Mouse (Mus musculus) ES-Bruce4 (cell line): ENCODE measurements around the gene 2010003K11Rik. TPM values are rescaled to one million over a fixed set of nuclear protein-coding genes. Genes with fewer than 3 reads are reported as not detected.

ENCODE experiments used
- H3K27ac ChIP-seq: 2 replicates; pipeline ENCODE4 v1.5.1; 2012; ENCODE audit warnings: low read length, inconsistent platforms; ENCODE audit not compliant: insufficient read depth
- H3K27me3 ChIP-seq: 2 replicates; pipeline ENCODE4 v1.6.1; 2012; ENCODE audit warnings: mild to moderate bottlenecking, low read length, inconsistent platforms; ENCODE audit not compliant: control insufficient read depth, poor library complexity, insufficient read depth, severe bottlenecking
- H3K36me3 ChIP-seq: 2 replicates; pipeline ENCODE4 v1.6.1; 2012; ENCODE audit warnings: inconsistent platforms, mild to moderate bottlenecking, low read length, moderate library complexity; ENCODE audit not compliant: control insufficient read depth, poor library complexity, insufficient read depth, severe bottlenecking
- H3K4me1 ChIP-seq: one replicate; pipeline ENCODE4 v1.8.1; 2011; ENCODE audit warnings: low read length; ENCODE audit not compliant: control insufficient read depth, insufficient read depth
- H3K4me3 ChIP-seq: 2 replicates; pipeline ENCODE4 v1.5.1; 2011; ENCODE audit warnings: low read depth, mild to moderate bottlenecking, low read length
- H3K9ac ChIP-seq: 2 replicates; pipeline ENCODE4 v1.6.1; 2012; ENCODE audit warnings: low read depth, mild to moderate bottlenecking, inconsistent platforms; ENCODE audit not compliant: poor library complexity, severe bottlenecking
- H3K9me3 ChIP-seq: replicated peaks from 2 replicates; pipeline ENCODE4 v1.6.1; 2012; ENCODE audit warnings: mild to moderate bottlenecking, low read length, inconsistent platforms; ENCODE audit not compliant: control insufficient read depth, poor library complexity, insufficient read depth, severe bottlenecking
- CTCF ChIP-seq: IDR thresholded peaks from one replicate; pipeline ENCODE4 v1.8.1; 2011; ENCODE audit warnings: low read depth, low read length
- EP300 ChIP-seq: IDR thresholded peaks from 2 replicates; pipeline ENCODE4 v1.6.1; 2011; ENCODE audit warnings: low read depth, low read length; ENCODE audit not compliant: insufficient read depth
- POLR2A ChIP-seq: IDR thresholded peaks from one replicate; pipeline ENCODE4 v1.8.1; 2011; ENCODE audit warnings: low read length; ENCODE audit not compliant: insufficient read depth
- polyA plus RNA-seq: library from polyadenylated mRNA; stranded (reverse); fragments of >200 nt; gene quantifications from 2 replicates; pipeline ENCODE4 v1.2.4, GENCODE M21; 2011; ENCODE audit warnings: low read depth; ENCODE audit not compliant: missing spikeins, insufficient read depth, insufficient read length

2010003K11Rik gene
- polyA plus RNA-seq = not detected in 2 replicates

DNA sequence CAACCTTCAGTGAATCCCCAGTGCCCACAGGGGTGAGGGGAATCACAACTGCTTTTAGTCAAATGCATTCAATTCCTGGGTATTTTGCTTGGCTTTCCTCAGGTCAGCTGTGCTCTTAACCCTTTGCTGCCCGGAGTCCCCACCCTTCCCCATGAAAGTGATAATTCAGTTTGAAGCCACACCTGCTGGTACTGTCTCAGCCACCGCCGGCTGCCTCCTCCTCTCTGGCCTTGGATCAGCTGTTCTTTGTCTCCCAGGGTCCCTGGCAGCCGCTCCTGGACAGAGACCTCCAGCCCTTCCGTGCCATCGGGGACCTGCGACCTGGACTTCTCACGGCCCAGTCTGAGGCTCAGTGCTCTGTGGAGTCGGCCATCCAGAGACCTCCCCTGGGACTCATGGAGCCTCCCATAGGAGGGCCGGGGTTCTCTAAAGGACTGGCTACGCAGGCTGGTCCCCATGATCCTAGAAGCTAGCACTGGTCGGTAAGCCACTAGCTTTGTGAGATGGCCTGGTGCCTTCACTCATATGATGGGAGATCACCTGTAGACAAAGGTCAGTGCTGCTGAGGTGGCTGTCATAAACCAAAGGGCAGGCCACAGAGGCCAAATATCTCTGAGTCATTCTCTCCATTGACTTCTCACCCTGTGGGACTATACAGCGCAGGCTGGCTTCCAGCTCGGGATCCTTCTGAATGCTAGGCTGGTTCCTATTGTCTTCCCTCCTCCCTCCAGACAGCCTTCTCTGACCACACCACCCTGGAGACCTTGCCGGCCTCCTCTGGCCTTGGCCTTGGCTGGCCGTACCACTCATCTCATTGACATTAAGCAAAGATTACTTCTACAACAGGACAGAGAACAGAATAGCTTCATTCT is at the start of gene 2010003K11Rik:
TSS of gene 2010003K11Rik (minus strand) at position 522 of the 872 bp plus-strand sequence.
- H3K4me1 ChIP-seq = no peaks in the 10 kb centered on the region
- no peaks in the 10 kb centered on the region for H3K27me3 ChIP-seq
- no peak within 1 kb of the TSS for H3K9ac ChIP-seq
- H3K27ac ChIP-seq = no peak within 1 kb of the TSS
- TF ChIP-seq EP300 (no peak), POLR2A (no peak), CTCF (no peak)
- no peak within 1 kb of the TSS for H3K4me3 ChIP-seq
- H3K36me3 ChIP-seq = no peaks in the 10 kb centered on the region
- H3K9me3 ChIP-seq = no peaks in the 10 kb centered on the region

- Histone ChIP-seq H3K9me3 (no peaks in the 10 kb centered on the region), H3K9ac (no peak overlapping the region), H3K4me3 (no peak overlapping the region), H3K36me3 (no peaks in the 10 kb centered on the region), H3K4me1 (no peaks in the 10 kb centered on the region), H3K27me3 (no peaks in the 10 kb centered on the region), H3K27ac (no peak overlapping the region)
- TF ChIP-seq CTCF (no peak), EP300 (no peak), POLR2A (no peak)
Measured at GRCm38 (mm10) chr19:4547801-4548200, 49.4 kb upstream of the 2010003K11Rik start.

DNA sequence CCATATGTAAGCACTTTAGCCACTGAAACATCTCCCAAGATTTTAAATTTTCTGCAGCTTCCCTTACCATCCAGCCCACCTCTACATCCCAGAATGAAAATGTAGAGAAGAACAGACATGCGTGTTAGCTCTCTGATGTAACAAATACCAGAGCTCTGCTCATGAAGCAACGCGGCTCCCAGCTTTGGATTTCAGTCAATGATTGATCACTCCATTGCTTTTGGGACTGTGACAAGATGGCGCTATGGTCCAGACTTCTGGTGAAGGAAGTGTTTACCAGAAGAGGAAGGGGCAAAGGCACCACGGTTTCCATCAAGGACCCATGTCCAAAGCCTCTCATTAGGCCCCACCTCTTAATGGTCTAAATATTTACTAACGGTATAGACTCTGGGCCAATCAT is 47.5 kb upstream of the 2010003K11Rik start:
- Histone ChIP-seq H3K4me3 (no peak overlapping the region), H3K36me3 (no peaks in the 10 kb centered on the region), H3K4me1 (no peaks in the 10 kb centered on the region), H3K9ac (no peak overlapping the region), H3K27ac (no peak overlapping the region), H3K27me3 (no peaks in the 10 kb centered on the region), H3K9me3 (no peaks in the 10 kb centered on the region)
- no peak for TF ChIP-seq CTCF
- no peak for TF ChIP-seq POLR2A
- no peak for TF ChIP-seq EP300

- no peak overlapping the region for H3K9ac ChIP-seq
- TF ChIP-seq POLR2A = no peak
- no peak for TF ChIP-seq EP300
- TF ChIP-seq CTCF = no peak
- no peaks in the 10 kb centered on the region for H3K27me3 ChIP-seq
- peaks cover 4% of the 10 kb centered on the region; the same call in 1 of the 2 replicates for H3K9me3 ChIP-seq
- H3K36me3 ChIP-seq = no peaks in the 10 kb centered on the region
- no peak overlapping the region for H3K27ac ChIP-seq
- no peak overlapping the region for H3K4me3 ChIP-seq
- H3K4me1 ChIP-seq = no peaks in the 10 kb centered on the region
Measured at GRCm38 (mm10) chr19:4545091-4545490, 46.7 kb upstream of the 2010003K11Rik start.

- Histone ChIP-seq H3K9me3 (peaks cover 5% of the 10 kb centered on the region; the same call in 1 of the 2 replicates), H3K4me3 (no peak overlapping the region), H3K27me3 (no peaks in the 10 kb centered on the region), H3K9ac (no peak overlapping the region), H3K27ac (no peak overlapping the region), H3K4me1 (no peaks in the 10 kb centered on the region), H3K36me3 (no peaks in the 10 kb centered on the region)
- TF ChIP-seq POLR2A (no peak), CTCF (no peak), EP300 (no peak)
Measured at GRCm38 (mm10) chr19:4542081-4542480, 43.7 kb upstream of the 2010003K11Rik start.

- TF ChIP-seq CTCF (no peak), POLR2A (no peak), EP300 (no peak)
- Histone ChIP-seq H3K4me3 (no peak overlapping the region), H3K27me3 (no peaks in the 10 kb centered on the region), H3K9me3 (peaks cover 5% of the 10 kb centered on the region; the same call in 1 of the 2 replicates), H3K27ac (no peak overlapping the region), H3K36me3 (no peaks in the 10 kb centered on the region), H3K9ac (no peak overlapping the region), H3K4me1 (no peaks in the 10 kb centered on the region)
Measured at GRCm38 (mm10) chr19:4540992-4541391, 42.6 kb upstream of the 2010003K11Rik start.
